Comparison of ENCODE assay signal across 16 mouse cellular contexts in genomic region chr7:121585721-121586120, GRCm38 (mm10).
"Had no signal": no experiment of that assay in that cellular context is flagged by ENCODE, and none has a peak within 500 bp of the region (broad histone marks: within the 10 kb centered on the region; RNA-seq: fewer than 3 reads in every experiment).

No protein-coding gene starts in this region.

- DNase-seq: lung, adult 18-20 months; lung, embryonic 14.5 days; lung, postnatal 10 days; lung, postnatal 4 days; midbrain, embryonic 14.5 days; right cerebral cortex, postnatal 14 days; thymus, adult 2 months; thymus, postnatal 25 days; thymus, postnatal 4 days had no signal

- H3K36me3 ChIP-seq: midbrain, embryonic 10.5 days; midbrain, embryonic 12.5 days; neural tube, embryonic 12.5 days; stomach, embryonic 15.5 days had no signal

- H3K4me2 ChIP-seq: lung, embryonic 14.5 days; midbrain, embryonic 12.5 days; neural tube, embryonic 12.5 days; stomach, embryonic 15.5 days had no signal

- H3K4me3 ChIP-seq: midbrain, embryonic 10.5 days; midbrain, embryonic 12.5 days; myocyte; neural tube, embryonic 12.5 days; stomach, embryonic 15.5 days had no signal

- H3K9ac ChIP-seq: lung, embryonic 14.5 days; midbrain, embryonic 12.5 days; neural tube, embryonic 12.5 days; stomach, embryonic 15.5 days had no signal

- ATAC-seq: midbrain, embryonic 16.5 days had no signal

- H3K9me3 ChIP-seq: midbrain, embryonic 10.5 days; midbrain, embryonic 12.5 days; neural tube, embryonic 12.5 days; stomach, embryonic 15.5 days had no signal

- H3K27me3 ChIP-seq: neural tube, embryonic 12.5 days; stomach, embryonic 15.5 days had no signal

- H3K27ac ChIP-seq: midbrain, embryonic 10.5 days; midbrain, embryonic 12.5 days; neural tube, embryonic 12.5 days; stomach, embryonic 15.5 days; stomach, postnatal 0 days had no signal

- H3K4me1 ChIP-seq: midbrain, embryonic 10.5 days; stomach, embryonic 15.5 days had no signal
